Mouse (Mus musculus): ENCODE data around the gene Zfp804a.

DNA sequence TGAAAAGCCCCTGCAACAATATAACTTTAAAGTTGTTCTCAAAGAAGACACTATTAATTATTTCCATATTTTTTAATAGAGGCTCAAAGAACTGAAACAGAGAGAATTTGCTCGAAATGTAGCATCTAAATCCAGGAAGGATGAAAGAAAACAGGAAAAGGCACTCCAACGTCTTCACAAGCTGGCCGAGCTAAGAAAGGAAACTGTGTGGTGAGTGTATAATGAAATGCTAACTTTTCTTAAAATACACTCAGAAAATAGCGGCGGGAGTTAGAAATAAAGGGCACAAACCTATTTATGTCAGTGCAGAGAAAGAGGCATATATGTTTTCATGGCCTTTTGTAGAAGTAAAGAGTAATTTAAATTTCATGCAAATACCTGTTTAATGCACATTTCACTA is 200.4 kb downstream of the Zfp804a start:
- no peak for TF ChIP-seq POLR2A (IDR thresholded peaks at IDR 0.05; ENCODE audit: low read depth, low read length)
- TF ChIP-seq CTCF (conservative IDR thresholded peaks at IDR 0.05; ENCODE audit: insufficient read depth, insufficient read length, low read depth, low read length), result no peak
